Mouse (Mus musculus): ENCODE measurements at regions not wholly inside any gene's neighbourhood (a gene's known extent, or its start where the extent isn't known, plus 50 kb on each side); places are given as distances from the start of the nearest gene placed in this dataset.

DNA sequence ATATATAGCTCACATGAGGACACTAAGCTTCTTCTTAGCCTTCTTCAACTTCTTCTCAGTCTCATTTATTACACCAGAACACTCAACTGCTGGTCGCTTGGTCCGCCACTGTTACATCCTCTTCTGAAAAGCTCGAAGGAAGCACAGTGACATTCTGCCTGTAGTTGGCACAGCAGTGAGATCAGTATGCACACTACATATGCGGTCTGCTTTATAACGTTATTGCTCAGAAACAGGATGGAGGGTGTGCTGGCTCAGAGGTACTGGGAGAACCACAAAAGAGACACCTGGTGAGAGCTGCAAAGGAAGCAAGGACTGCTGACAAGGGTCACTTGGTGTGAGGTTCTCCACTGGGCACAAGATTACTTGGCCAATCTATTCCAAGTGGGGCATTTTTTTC is 179.5 kb downstream of the Ets1 start:
- intact Hi-C loops (cut with DNase I; ENCODE audit: low total_unique reads), result no loop called here

DNA sequence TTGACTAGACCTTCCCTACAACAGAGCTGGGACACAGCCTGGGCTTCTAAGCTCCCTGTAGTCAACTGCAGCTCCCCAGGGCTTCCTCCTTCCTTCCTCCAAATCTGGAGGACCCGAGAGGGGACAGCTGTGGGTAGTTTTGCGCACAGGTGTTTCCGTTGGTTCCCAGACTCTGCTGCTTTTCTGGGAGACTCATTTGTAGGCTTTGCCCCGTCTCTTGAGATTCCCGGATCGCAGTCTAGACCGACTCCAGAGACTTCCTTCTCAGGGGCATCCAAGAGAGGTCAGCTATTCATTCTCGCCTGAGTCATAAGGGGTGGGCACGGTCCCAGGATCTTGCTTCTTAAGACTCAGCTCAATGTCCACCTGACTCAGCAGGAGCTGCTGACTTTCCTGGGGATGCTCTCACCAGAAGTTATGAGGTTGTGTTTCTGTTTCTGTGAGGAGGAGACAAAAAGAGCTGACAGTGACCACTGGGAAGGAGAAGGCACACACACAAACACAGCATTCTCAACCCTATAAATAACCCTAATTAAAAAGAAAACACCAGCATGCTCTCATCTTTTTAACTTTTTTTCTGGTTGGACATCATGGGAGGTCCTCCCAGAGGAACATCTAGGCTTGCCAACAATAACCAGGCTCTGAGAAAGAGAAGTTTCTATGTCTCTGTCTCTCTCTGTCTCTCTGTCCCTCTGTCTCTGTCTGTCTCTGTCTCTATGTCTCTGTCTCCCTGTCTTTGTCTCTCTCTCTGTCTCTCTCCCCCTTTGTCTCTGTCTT is 180.8 kb downstream of the Ets1 start:
- DNase-seq, result peak; percentile 40
- intact Hi-C loops (cut with DNase I; ENCODE audit: low total_unique reads), result no loop called here

More for the DNA sequence above, 179.5 kb downstream of the Ets1 start:
- DNase-seq, result no peak

DNA sequence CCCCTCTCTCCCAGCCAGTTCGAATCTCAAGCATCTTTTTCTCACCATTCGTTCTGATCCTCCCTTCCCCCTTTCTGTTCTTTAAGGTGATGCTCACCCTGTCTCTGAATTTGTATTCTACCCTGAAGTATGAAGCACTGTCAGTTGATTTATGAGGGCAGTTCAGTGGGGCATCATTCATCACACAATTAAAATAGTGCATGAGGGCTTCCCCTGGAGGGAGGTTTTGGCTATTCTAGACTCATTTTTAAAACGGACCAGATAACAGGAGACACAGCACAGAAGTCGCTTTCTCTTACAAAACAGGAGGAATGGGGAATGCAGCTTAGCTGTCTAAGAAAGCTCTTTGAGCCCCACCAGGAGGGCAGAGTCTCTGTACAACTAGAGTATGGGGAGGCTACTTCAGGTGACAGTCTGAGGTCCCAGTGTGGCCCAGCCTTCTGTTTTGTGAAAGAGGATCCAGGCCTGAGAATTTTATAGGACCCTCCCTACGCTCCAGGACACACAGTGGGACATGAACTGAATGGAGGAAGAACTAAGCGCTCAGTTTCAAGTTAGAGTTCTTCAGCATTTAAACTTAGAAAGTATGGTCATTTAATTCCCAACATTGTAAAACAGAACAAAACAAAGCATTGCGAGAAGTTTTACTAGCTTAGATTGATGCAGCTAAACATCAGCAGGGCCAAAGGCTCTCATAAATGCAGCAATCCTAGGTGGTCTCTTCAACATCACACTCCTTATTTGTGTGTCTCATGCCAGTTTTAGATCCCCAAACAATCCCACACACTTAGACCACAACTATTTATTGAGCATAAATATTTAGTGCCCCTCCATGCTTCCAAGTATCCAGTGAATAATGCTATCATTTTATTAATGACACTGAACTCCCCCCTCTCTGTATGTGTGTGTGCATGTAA is 181.7 kb downstream of the Ets1 start:
- intact Hi-C loops (cut with DNase I; ENCODE audit: low total_unique reads), result no loop called here
- DNase-seq, result no peak

DNA sequence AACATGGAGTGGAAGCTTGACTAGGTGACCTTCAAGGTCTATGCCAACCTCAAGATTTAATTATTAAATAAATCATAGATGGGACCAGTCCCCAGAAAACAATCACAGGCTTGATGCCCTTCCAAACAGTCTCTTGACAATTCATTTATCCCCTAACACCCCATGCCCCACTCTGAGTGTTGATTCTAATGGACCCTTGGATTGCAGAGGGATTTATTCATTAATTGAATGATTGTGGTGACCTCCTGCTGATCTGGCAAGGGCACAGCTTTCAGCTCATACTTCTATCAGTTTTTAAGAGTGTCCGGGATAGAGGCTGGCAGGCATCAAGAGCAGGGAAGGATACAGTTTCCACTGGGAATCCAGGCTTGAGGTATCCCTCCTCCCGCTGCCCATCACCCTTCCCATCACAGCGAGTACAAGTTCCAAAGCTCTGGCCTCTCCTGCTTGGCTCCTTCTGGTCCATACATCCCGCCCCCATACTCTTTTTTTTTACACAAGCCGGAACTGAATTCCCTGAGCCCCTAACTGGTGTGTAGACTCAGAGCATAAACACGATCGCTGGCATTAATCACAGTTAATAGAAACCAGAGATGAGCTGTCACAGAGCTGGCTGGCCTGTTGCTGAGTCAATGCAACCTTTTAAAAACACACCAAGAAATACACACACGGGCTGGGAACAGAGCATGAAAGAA is 187.6 kb downstream of the Ets1 start:
- intact Hi-C loops (cut with DNase I; ENCODE audit: low total_unique reads), result no loop called here
- no peak for DNase-seq

DNA sequence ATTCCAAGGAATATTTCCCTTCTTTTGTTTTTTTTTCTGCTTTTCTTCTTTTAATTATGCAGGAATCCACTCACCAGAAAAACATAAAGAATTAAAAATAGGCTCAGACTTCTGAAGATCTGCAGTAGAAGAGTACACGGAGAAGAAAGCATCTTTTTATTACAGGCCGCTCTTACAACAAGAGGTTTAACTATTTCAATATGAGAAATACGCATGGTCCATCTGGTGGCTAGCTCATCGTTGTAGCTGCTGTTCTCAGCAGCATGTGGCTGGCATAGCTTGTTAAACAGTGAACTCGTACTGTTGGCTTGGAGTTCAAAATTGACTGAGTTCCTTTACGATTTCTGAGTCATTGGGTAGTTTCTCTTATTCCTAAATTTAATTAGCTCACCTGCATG is 188.1 kb downstream of the Ets1 start:
- intact Hi-C loops (cut with DNase I; ENCODE audit: low total_unique reads), result no loop called here
- DNase-seq, result no peak

DNA sequence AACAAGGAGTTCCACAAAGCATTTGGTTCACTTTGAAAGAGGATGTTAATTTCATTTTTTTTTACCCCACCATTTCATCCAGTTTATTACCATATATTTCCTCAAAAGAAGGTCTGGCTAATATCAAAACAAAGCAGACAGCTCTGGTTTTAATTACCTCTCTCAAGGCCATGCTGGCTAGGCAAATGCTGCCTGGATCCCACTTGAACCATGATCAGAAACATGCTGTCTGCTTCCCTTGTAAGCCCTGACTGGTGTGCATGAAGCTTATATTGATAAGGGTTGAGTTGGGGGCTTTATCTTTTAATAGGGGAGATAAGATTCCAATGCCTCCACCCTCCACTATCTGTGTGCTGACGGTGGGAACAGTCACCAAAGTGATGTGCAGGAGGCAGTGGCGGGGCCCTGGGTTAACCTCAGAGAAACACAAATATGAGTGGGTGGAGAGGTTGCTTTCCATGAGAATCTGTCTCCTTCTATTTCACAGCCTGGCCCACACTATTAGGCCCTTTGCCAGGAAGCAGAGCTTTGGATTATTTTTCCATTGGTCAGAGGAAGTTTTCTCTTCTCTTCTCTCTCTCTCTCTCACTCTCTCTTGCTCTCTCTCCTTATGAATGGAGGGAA is 194.4 kb downstream of the Ets1 start:
- DNase-seq, result peak; percentile 9
- intact Hi-C loops (cut with DNase I; ENCODE audit: low total_unique reads), result no loop called here

DNA sequence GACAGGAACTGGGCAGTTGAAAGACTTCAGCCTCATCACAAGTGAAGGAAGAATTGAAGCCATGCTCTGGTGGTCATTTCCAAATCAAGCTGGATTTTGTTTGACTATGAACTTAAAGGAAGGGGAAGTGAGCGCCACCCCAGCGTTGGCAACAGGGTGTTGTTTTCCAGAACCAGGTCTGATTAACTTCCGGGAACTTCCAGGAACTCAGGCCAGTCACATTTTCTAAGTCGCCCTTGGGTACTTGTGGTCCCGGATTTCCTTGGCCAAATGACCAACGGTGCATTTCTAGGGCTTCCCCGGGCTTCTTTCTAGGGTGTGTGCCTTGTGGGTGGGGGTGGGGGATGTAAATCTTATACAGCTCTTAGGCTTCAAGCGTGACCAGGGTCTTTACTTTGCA is 197.4 kb downstream of the Ets1 start:
- intact Hi-C loops (cut with DNase I; ENCODE audit: low total_unique reads), result no loop called here
- no peak for DNase-seq

DNA sequence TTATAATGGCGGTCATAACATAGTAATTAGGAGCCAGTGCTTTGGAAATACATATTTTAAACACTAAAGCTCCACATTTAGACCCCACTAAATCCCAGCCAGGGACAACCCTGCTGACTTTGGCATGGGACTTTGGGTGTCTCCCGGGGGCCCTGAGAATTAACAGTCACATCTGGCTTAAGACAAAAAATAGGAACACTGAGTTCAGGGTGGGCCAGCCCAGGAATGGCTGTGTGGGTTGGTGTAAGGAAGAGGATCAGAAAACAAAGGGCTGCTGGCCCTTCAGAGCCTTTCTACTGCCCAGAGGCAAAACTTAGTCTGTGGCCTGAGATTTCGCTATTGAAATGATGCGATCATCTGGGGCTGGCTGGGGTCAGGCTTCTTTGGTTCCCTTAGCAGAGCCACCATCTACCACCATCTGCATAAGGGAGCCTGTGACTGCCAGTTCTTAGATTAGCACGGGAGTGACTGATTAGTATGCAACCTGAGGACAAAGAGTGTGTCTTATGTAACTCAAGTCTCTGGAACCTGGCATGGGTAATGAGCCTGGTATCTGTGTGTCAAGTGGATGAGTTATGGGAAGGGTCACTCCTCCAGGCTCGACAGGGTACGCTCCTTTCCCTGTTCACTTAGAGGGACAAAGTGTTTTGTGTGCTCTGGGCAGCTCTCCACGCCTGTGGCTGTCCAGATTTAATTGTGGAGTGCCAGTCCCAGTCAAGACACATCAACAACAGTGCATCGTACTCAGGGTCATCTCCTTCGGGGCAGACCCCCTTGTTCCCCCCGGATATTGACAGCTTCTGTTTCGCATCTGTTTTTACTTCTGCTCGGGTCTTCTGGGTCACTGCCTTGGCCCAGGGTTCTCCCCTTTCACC is 199.0 kb downstream of the Ets1 start:
- DNase-seq, result no peak
- intact Hi-C loops (cut with DNase I; ENCODE audit: low total_unique reads), result no loop called here

DNA sequence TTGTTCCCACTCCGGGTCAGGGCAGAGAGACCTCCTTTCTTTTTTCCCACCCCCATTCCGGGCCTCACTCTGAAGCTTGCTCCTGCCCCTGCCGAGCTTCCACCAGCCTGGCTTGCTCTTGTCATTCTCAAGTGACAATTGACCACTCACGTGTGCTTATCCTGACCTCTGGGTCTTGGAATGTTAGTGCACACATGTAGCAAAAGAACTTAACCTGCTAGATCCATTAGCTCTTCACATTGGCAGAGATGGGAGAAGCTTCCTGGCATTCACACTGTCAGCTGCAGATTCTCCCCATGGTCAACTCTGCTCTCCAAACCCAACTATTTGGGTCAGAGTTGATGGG is 199.6 kb downstream of the Ets1 start:
- no peak for DNase-seq
- intact Hi-C loops (cut with DNase I; ENCODE audit: low total_unique reads), result no loop called here

DNA sequence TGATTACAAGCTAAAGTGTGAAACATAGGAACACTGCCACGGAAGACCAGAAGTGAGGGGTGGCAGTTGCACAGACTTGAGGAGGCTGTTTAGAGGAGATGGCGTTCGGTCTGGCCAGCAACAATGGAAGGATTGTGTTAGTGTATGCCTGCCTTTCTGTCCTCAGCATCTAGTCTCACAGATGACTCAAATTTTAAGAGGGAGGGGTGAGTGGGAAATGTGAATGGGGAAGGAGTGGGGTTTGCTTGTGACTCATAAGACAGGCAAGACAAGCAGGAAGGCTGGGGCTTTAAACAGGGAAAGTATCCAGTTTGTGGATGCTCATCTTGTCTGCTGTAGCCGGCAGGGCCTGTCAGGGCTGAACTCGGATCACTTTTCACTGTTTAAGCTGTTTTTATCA is 200.3 kb downstream of the Ets1 start:
- intact Hi-C loops (cut with DNase I; ENCODE audit: low total_unique reads), result no loop called here
- DNase-seq, result no peak

DNA sequence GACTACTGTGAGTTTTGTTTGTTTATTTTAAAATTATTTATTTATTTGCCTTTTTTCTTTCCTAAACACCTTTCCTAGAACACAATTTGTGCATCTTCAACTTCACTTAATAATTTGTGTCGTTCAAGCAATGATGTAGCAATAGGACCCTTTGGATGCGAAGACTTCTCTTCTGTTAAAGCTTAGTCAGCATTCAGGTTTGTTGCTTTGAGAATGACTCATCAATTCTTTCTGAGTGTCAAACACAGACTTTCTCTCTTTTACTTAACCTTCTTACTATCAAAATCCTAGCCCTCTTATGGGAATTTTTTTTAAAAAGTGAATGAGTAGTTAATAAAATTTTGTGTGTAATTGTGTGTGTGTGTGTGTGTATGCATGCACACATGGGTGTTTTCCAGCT is 211.3 kb downstream of the Ets1 start:
- DNase-seq, result no peak
- intact Hi-C loops (cut with DNase I; ENCODE audit: low total_unique reads), result no loop called here

DNA sequence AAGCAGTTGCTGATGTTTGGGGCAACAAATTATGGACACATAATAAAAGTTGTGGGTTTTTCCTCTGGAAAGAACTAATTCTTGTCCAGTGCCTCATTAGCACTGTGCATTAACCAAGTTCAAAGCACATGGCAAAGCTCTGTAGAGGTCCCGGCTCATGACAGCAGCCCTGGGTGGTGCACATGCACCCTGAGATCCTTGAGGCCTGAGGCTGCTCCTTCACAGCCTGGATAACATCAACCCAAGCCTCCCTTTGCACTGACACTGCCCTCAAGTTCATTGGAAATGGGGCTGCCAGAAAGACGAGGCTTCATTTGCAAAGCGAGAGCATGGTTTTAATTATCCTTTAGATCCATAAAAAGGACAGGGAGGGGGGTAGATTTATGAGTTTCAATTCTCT is 216.3 kb downstream of the Ets1 start:
- DNase-seq, result no peak
- intact Hi-C loops (cut with DNase I; ENCODE audit: low total_unique reads), result no loop called here

DNA sequence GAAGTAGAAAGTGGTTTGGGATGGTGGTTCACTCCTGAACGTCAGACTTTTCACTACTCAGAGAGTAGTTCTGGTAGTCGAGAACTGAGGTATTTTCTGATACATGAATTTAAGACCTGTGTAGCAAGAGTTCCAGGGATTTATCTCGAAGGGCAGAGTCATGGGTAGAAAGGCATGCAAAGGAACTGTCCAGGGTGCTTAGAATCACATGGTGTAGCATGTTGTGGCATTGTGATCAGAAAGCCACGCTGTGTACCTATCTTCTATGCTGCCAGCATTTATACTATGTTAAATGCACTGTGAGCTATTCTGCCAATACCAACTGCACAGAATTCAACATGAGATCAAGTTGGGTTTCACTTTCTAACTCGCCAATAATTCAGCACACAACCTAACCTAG is 227.3 kb downstream of the Ets1 start:
- intact Hi-C loops (cut with DNase I; ENCODE audit: low total_unique reads), result no loop called here
- no peak for DNase-seq

DNA sequence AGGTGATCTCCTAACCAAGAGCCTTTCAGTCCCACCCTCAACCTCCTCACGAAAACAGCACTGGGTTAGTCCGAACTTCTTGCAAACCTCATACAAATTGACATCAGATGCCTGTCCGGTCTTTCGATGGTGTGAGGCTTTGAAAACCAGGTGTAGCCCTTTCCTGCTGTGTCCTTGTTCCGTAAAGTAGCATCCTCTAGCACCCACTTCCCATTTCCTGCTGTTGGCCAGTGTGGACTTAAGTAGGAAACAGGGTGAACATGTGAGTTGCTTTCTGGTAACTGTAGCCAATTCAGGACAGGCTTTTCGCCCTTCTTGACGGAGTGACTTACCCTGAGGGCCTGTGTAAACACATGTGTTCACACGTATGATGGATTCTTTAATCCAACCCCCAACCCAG is 232.9 kb downstream of the Ets1 start:
- DNase-seq, result no peak
- intact Hi-C loops (cut with DNase I; ENCODE audit: low total_unique reads), result no loop called here

DNA sequence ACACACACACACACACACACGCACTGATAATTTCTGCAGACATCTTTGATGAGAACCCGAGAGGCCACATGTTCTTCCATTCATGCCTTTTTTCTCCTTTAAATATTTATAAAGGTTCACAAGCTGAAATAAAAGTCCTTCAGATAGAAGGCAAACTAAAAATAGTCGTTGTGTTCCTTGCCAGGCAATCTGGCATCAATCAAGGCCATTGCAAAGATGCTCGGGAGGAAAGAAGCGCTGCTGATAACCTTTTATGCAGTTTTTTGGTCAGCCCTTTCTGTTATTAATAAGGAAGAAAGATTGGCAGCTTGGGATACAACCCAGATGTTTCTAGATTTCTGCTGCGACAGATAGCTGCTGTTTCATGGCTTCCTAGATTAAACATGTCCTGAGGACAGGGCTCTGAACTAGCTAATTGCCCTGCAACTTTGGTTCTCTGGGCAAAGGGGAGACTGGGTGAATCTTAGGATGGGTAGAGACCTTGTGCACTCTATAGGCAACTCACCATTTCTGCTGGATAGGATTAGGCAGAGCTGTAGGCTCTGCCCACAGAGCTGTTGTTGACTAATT is 238.4 kb downstream of the Ets1 start:
- no peak for DNase-seq
- intact Hi-C loops (cut with DNase I; ENCODE audit: low total_unique reads), result no loop called here

DNA sequence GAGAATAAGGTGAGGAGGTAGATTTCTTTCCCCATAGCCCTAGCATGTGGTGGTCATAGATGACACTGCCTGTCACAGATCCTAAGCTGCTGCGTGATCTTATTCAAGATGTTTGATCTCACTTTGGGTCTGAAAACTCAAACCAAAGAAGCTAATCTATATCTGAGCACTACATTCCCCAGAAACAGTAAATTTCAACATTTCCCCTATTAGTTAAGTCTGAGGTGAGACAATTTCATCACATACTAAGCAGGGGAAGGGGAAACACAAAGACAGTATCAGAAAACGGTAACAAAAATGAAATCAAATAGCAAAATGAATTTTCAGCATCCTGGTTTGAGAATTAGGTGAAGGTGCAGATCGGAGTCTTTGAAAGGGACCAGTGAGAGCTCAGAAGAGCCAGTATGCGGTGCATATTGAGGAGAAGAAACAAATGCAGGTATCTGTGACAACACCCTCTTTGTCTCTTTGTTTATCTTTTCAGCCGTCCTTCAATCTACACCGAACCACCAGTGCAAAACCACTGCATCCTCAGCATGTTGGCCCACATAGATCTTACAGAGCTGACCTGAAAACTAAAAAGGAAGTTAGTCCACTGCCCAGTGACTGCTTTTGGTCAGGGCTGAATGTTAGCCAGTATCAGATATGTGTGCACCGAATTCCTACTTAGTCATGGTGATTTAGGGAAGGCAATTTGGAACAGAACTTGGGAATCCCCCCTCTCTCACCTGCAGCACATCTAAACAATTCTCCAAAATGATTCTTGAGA is 247.0 kb downstream of the Ets1 start:
- intact Hi-C loops (cut with DNase I; ENCODE audit: low total_unique reads), result no loop called here
- DNase-seq, result no peak

DNA sequence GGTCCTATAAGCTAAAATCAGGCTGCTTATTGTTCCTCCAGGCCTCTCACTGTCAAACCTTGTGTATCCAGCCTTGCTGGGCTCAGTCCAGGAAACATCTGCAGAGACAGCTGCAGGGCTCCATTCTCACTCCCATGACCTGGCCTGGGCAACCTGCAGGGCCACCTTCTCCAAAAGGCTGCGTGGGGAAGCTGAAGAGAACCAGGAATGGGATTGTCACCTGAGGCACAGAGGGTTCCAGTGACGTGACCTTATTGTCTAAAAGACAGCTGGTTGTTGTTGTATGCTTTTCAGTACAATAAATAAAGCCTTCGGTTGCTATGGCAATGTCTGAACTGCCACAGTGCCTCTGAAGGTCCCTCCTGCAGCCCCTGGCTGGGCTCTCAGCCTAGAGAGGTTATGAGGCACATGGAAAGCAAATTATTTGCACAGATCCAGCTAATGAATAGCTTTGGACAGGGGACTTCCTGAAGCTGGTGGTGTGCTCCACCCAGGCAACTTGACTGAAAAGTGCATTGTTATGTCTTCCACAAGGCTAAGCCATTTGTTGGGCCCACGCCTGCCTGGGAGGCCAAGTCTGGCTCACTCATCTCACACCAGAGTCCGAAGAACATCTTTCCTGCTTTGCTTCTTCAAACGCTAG is 250.1 kb downstream of the Ets1 start:
- intact Hi-C loops (cut with DNase I; ENCODE audit: low total_unique reads), result no loop called here
- DNase-seq, result peak; percentile 18

DNA sequence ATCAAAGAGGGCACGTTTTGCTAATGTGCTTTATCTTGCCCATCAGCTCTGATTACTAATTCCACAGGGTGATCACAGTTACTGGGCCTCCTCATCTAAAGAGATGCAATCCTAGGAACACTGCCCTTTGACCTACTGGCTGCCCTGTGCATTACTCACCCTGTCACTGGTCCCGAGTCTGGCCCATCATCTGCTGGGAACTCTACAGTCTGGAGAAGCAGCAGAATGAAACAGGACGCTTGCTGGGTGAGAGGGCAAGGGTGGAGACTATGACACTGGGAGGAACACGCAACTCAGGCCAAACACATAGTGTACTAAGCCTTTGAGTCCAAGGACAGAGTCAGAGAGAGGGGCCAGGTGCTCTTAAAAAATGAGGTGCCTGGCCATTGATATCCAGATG is 263.8 kb downstream of the Ets1 start:
- intact Hi-C loops (cut with DNase I; ENCODE audit: low total_unique reads), result no loop called here
- no peak for DNase-seq

Measured in gastrocnemius, postnatal 14 days (tissue).